Mouse (Mus musculus) frontal cortex, postnatal 14 days (tissue): Measurements from ENCODE around the gene Atp13a2.

ENCODE experiments used
- DNase-seq, 2 experiments: peaks; one replicate each; pipeline ENCODE4 v3.0.0; 2022; ENCODE audit warnings: low spot score in 2 of 2

Atp13a2 gene

GRCm38 (mm10) chr4:141033606-141034549 is 47.2 kb downstream of the Atp13a2 start:
- no peak for DNase-seq

- no peak for DNase-seq
These were observed 54.4 kb downstream of the Atp13a2 start for GRCm38 (mm10) chr4:141041117-141041516.

GRCm38 (mm10) chr4:141044816-141045215 is 58.1 kb downstream of the Atp13a2 start:
- no peak for DNase-seq

GRCm38 (mm10) chr4:141048810-141049475 is 62.3 kb downstream of the Atp13a2 start:
- DNase-seq = no peak

- no peak for DNase-seq
These were observed 62.8 kb downstream of the Atp13a2 start for GRCm38 (mm10) chr4:141049476-141049835.

- DNase-seq = no peak
These were observed 65.8 kb downstream of the Atp13a2 start for GRCm38 (mm10) chr4:141052442-141052841.

GRCm38 (mm10) chr4:141053138-141053537 is 66.5 kb downstream of the Atp13a2 start:
- no peak for DNase-seq

GRCm38 (mm10) chr4:141053568-141054161 is 67.0 kb downstream of the Atp13a2 start:
- DNase-seq = peak; percentile 70 to 77
